Mouse (Mus musculus): ENCODE measurements around the gene Diaph2. TPM values are rescaled to one million over a fixed set of nuclear protein-coding genes. Genes with fewer than 3 reads are reported as not detected.

Gene Diaph2
- polyA plus RNA-seq (2012; rRNA removed; ENCODE audit: low replicate concordance): 5.6 and 6.0 TPM in 2 replicates

GRCm38 (mm10) chrX:129749571-129750061, at the start of gene Diaph2:
Diaph2 (plus strand) TSS chrX:129749742.

All from subcutaneous adipose tissue, adult 2 months (tissue).